Mouse (Mus musculus) left cerebral cortex, postnatal 14 days (tissue): ENCODE measurements around the gene Dennd1a. TPM values are rescaled to one million over a fixed set of nuclear protein-coding genes. Genes with fewer than 3 reads are reported as not detected.
A peak's percentile ranks its signal among the peaks of the same experiment; 100 is the strongest.

ENCODE experiments used
- DNase-seq, 2 experiments: peaks; one replicate each; pipeline ENCODE4 v3.0.0; 2021 to 2022; ENCODE audit warnings: low spot score in 2 of 2, mixed read lengths in 1 of 2
- intact Hi-C: fragments of 180-260 bp; cut with DNase I; formaldehyde crosslinking; loops from one replicate; pipeline ENCODE4 v1.15.1; 2025
- total RNA-seq, 2 experiments: library from RNA; stranded (reverse); gene quantifications; 2 replicates each; pipeline ENCODE4 v1.2.3; 2021

Gene Dennd1a
- total RNA-seq, 2 experiments from 2014 or later: 68.5 to 70.1 TPM

DNA sequence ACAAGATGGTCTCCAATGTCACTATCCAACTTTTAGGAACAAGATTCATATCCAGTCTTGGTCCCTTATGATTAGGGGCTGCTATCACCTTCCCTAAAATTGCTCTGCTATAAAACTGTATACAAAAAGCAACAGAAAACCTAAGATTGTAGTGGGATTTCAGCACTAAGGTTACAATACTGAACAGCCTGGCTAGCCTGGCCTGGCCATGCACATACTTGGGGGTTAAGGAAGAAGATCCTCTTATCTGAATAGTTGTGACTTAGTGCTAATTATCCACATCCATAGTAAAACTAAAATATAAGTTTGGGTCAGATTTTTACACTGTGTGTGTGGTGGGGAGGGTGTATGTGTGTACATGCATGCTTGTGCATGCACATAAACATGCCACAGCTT, 109.6 kb downstream of the Dennd1a start:
- intact Hi-C loops: no loop called here
- no peak for DNase-seq

DNA sequence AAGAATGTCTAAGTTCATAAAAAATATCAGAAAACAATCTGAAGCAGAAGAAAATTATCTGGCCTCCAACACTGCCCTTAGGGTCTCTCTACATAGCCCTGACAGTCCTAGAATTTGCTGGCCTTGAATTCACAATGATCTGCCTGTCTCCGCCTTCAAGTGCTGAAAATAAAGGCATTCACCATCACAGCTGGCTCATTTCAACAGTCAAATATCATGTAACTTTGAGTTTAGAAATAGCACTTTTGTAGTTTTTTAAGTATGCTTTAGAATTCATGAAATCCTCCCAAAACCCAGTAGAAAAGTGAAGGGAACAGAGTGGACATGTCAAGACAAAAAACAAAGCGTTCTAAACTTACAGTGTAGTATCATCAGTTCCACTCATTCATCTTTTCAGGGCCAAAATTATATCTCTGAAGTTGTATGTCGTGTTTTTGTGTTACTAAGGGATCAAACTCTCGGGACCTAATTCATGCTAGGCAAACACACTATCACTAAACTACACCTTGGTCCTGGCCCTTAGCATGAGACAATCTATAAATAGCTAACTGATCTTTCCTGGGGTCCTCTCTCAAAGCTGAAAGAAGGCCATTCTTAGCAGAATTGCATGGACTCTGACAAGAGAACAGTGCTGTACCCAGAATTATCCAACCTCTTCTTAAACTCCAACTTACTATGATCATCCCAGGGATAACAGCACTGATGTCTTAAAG, 110.2 kb downstream of the Dennd1a start:
- peak in 1 of 2 experiments; percentile 10 for DNase-seq
- intact Hi-C loops: no loop called here

DNA sequence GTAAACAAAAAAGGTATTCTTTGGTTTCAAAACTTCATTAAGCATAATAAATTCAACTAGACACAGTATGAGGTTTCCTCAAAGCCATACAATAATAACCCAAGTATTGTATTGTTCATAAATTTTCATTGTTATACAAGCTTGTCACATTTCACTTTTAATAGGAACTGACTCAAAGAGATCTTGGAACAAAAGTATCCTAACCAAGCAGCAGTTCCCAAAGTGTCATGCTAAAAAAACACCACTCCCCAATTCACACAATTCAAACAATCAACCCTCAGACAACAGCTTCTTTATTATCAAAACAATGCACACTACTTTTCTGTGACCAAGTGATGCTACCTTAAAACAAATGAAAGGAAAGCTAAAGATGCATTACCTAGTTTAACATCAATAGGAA, 111.9 kb downstream of the Dennd1a start:
- no peak for DNase-seq
- intact Hi-C loops: no loop called here

DNA sequence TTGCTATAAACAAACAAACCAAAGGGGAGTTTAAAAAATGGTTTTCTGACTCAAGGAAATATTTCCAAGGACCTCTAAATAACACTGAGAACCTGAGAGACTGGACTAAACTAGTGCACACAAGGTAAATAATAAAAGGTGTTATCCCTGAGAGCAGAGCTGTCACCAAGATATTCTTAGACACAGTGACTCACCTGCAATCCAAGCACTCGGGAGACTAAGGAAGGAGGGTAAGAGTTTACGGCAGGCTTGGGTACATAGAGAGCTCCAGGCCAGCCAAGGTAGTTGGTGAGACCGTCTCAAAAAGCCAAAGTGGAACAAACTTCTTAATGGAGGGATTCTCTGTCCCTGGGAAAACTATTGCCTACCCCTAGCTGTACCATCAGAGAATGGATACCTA, 118.6 kb downstream of the Dennd1a start:
- intact Hi-C loops: no loop called here
- no peak for DNase-seq

DNA sequence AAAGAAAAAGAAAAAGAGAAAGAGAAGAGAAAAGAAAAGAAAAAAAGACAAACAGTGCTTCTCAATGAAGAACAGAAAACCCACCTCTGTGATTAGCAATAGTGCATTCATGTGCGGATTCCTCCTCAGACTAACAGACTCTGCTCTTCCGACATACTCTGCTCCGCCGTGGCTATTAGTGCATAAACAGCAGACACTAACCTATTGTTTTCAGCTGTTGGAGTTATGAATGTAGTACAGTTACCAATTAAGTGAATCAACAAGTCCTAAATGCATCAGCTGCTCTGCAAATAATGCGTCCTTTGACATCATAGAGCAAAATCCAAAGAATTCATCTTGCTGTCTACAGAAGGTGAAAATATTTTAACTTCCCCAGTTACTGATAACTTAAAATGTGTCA, 121.2 kb downstream of the Dennd1a start:
- intact Hi-C loops: no loop called here
- DNase-seq: no peak

DNA sequence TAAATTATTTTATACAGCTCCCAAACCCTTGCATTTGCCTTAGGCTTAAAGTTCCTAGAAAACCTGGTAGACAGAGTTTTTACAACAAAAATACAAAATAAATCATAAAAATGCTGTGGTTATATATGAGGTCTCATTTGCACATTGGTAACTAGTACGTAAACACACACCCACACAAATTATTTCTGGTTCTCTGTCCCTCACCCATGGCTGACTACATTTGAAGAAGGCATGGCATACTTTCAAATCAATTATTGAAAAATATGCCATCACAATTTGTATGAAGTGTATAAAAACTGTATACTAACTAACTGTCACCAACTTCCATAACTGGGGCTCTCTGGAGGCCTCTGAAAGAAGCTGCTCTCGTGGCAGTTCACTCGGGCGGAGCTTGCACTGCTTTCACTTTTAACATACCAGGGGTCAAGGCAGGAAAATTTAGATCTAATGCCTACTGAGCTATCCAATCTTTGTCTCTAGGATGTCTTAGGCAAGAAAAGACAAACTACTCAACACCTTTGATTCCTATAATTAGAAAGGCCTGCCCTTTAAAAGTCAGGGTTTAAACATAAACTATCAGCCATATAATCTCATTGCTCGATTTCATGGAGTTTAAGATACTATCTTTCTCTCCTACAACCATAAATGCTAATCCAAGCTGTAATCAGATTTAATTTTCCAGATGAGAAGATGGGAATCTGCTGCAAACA, 122.7 kb downstream of the Dennd1a start:
- DNase-seq: no peak
- intact Hi-C loops: no loop called here

DNA sequence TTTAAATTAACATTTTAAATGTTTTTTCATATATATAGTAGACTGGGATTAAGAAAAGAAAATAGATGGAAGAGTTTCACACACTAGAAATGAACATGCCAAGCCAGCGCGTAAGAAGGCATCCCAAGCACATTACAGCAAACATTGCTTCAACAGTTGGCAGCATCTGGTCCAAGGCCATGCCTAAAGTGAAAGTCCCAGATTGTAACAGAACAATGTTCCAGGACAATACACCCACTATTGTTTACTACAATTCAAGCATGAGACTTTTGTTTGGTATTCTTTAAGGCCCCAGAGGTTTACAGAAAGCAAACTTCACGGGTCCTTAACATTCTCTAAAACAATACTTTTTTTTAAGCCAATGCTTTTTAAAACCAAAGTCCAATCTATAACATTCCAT, 124.7 kb downstream of the Dennd1a start:
- intact Hi-C loops: no loop called here
- DNase-seq: no peak

DNA sequence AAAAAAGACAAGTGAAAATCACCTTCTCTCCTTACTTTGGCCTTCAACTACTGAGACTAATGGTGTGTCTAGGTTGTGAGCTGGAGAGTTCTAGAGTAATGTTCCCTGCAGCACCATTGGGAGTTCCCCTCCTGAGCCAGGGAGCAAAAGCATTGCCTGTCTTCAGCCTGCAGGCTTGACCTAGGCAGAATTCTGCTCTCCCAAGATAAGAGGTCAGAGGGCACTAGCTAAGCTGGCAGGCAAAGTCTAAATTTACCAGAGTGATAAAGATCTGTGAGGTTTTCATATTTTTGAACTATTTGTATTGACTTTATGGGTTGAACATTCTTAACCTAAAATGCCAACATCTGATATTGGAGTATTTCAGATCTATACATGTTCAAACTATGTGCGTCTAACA, 125.7 kb downstream of the Dennd1a start:
- no peak for DNase-seq
- intact Hi-C loops: no loop called here

DNA sequence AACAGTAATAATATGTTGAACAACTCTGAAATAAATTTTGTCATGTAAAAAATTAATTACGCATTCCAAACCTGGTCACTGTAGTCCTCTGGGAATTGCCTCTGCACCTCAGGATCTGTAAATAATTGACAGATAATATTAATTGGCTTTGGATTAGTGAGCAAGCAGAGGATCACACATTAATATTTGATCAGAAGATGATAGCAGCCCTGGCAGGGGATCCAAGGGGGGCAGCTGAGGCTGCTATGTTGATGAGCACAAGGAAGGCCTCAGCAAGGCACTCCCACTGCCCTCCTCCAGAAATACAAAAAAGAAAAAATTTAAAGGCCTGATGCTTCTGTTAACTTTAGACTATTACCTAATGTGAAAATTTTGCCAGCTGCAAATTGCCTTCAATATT, 127.5 kb downstream of the Dennd1a start:
- intact Hi-C loops: no loop called here
- no peak for DNase-seq

DNA sequence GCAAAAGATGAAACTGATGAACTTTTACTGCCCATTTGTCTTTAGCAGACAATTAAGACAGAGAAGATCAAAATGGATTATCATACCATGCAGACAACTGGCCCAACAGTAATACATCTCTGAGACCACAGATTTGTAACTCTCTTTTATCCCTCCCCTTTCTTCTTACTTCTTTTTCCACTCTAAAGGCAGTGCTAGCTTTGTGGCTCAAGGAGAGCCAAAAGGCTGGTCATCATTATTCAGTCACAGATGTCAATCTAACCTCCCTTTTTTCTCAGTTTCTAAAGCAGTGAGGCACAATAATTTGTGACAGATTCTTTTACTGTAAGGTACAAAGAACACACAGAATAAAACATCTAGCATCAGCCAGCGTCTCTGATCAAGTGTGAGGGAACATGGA, 130.2 kb downstream of the Dennd1a start:
- DNase-seq: no peak
- intact Hi-C loops: no loop called here

DNA sequence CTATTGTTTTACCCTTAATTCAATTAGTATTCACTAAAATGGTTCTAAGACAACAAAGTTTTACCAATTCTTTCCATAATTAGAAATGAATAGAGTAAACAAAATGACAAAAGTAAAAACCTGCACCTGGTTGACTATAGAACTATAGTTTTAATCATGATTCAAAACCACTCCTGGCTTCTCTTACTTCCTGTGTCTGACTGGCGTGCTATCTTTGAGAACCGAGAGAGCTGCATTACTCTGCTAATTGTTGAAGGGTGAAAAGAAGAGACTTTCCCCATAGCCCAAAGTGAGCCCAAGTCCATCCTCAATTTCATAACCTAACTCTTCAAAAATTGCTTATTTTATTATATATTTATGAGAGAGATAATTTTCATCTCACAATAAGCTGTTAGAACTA, 131.2 kb downstream of the Dennd1a start:
- intact Hi-C loops: no loop called here
- DNase-seq: no peak

DNA sequence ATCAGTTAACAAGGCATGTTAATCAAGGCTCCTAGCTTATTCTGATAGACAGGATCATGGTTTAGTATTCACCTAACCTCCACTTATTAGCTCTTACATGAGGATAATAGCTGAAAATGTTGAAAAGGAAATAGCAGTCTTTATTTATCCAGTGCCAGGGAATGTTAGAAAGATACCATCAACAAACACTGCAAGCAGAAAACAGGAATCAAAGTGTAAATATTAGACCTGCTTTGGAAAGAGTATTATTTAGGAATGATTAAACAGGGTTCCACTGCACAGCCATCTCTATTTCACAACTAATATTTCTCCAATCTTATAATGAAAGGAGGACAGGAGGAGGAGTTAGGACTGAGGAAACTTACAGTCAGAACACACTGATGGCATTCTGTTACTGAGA, 142.4 kb downstream of the Dennd1a start:
- no peak for DNase-seq
- intact Hi-C loops: loop anchor here (10.0 kb wide), 1 partner anchor 200 kb away; no protein-coding TSS in a partner anchor

DNA sequence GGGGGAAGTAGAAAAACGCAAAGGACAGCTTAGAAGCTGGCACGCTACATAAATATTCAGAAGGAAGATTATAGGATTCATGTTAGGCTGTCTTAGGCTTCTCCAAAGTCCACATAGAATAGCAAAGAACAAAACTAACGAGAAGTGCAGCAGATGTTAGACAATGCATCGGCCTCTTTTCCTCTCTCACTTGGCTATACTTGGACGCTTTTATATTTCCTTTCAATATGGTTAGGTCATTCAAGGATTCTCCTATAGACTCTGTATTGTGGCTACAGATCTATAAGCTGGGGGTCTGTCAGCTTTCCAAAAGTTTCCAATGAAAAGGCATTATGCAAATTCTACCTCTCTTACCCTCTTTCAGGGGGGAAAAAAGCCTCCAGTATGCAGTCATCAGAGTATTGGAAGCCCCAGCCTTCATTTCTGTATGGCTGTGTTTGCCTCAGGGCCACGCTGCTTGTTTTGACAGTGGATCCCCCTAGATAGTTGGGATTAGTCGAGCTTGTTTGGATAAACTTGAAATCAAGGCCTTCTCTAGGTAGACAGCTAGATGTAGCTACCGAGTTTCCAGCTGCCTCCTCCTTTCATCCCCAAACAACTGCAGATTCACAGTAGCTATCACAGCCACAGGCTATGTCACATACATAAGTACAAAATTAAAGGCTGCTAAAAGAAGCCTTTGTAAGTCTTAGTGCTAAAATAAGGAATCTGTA, 143.0 kb downstream of the Dennd1a start:
- peak in 1 of 2 experiments; percentile 27 for DNase-seq
- intact Hi-C loops: loop anchor here (10.0 kb wide), 1 partner anchor 201 kb away; no protein-coding TSS in a partner anchor

DNA sequence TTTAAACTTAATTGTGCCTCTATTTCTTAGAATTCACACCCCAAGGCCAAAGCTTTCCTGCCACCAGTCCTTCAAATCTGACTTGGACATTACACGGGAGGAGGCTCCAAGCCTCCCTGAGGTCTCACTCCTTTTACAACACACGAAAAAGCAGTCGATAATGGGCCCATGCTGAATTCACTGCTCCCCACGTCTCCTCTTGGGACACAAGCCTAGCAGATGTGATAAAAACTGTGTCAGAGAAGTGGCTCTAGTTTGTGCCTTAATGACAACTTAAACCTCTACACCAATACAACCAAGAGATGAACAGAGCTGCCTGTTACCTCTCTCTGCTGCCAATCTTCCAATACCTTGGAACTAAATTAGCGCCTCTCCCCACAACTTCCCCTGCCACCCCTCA, 144.3 kb downstream of the Dennd1a start:
- DNase-seq: no peak
- intact Hi-C loops: loop anchor here (10.0 kb wide), 1 partner anchor 202 kb away; no protein-coding TSS in a partner anchor

DNA sequence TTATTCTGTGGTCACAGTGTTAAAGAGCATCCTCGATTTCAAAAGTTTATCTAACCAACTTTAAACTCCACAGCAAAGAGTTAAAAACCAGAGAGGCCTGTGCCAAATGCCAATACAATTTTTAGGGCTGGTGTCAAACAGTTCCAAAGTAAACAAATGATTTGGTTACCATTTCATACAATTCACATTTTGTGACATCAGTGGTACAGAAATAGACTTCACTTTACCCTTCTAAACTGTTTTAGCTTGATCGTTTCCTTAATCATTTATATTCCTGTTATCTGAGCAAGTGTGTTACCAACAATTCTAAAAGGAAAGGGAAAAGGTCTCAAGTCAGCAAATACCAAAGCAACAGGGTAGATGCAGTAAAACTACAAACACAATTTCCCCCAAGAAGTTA, 145.0 kb downstream of the Dennd1a start:
- DNase-seq: no peak
- intact Hi-C loops: loop anchor here (10.0 kb wide), 1 partner anchor 203 kb away; no protein-coding TSS in a partner anchor

DNA sequence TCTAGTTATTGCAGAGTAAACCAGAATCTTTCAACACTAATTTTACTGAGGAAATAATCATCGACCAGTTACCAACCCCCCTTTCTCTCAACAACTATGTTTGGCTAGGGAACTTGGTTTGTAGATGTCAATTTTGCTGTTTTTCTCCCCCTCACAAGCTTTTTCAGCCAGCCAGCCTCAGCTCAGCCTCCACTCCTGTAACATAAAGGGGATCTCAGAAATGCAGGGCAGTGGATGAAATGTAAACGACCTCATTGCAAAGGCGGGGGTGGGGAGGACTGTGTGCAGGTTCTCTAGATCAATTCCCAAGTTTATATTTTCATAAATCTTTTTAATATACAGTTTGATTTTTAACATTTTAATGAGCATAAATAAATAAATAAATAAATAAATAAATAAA, 147.7 kb downstream of the Dennd1a start:
- intact Hi-C loops: no loop called here
- DNase-seq: no peak

DNA sequence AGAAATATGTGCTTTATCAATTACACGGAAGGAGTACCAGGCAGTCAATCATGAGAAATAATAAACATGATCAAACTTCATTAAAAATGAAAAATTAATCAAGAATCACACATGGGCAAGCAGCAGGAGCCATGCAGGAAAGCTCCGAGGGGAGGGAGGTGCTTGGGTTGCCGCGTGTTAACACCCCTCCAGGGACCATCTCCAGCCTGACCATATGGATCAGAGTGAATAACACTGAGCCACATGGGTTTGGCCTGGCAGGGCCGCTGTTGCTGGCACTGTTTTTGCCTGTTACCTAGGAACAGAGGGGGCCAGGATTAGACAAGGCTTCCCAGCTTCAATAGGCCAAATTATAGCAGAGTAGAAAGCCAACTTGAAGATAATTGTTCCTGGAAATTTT, 150.1 kb downstream of the Dennd1a start:
- intact Hi-C loops: no loop called here
- DNase-seq: no peak

DNA sequence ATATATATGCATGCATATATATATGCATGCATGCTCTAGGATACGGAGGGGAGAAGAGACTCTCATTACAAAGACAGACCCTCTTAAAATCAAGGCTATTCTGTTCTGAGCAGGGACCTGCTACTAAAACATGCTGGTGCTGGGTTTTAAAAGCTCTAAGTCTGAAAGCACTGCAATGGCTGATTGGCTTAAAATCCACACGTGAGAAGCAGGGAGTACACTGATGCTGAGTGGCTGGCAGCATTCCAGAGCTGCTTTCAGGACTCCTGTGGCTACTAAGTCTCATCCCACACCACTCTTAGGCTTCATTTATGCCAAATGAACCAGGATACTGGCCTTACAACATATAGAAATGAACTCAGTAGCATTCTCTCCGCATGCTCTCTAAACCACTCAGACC, 151.8 kb downstream of the Dennd1a start:
- no peak for DNase-seq
- intact Hi-C loops: no loop called here

DNA sequence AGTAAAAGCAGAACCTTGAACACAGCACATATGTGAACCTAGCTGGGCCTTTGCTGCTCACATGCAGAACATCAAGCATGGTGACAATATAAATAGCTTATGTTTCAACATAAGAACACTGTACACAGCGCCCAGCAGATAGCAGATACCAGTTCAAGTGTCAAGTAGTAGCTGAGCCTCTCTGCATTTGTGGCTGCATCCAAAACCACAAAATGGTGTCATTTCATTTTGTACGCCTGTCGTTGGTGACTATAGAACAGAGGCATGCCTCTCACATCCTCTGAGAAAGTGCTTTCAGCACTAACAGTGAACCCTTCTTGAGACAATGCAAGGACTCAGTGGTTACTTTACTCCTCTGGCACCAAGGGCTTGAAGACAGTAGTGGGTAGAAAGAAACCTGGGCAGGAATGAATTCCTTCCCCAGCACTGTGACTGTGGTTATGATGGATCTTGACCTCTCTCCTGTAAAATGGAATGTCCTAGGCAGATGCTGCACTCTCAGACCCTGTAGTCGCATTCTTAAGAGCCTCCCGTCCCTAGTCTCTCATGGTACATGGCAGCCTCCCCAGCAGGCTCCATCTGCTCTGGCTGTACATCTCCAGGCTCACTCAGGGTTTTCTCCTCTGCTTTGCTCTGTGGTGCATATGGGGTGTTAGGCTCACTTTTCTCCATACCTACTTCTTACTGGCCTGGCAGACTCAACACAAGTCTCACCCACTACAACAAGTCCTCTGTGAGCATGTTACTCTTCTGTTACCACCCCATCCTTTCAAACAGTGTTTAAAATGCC, 154.0 kb downstream of the Dennd1a start:
- DNase-seq: peak in 1 of 2 experiments; percentile 25
- intact Hi-C loops: no loop called here
